Mouse (Mus musculus) heart, postnatal 4 days (tissue): Measurements from ENCODE around the gene Hint1. TPM values are rescaled to one million over a fixed set of nuclear protein-coding genes. Genes with fewer than 3 reads are reported as not detected.
"Not testable (repeated sequence)": the region's sequence is repeated elsewhere in the genome, so short reads cannot be mapped to it uniquely, and the experiment has no call there.

Experiments used
- DNase-seq: peaks from one replicate; pipeline ENCODE4 v3.0.0; 2021
- total RNA-seq, 2 experiments: library from RNA; stranded (reverse); gene quantifications; 2 replicates each; pipeline ENCODE4 v1.2.3; 2021

Hint1 gene
- total RNA-seq, result 100 to 1,000 TPM; 364 to 393 TPM

DNA sequence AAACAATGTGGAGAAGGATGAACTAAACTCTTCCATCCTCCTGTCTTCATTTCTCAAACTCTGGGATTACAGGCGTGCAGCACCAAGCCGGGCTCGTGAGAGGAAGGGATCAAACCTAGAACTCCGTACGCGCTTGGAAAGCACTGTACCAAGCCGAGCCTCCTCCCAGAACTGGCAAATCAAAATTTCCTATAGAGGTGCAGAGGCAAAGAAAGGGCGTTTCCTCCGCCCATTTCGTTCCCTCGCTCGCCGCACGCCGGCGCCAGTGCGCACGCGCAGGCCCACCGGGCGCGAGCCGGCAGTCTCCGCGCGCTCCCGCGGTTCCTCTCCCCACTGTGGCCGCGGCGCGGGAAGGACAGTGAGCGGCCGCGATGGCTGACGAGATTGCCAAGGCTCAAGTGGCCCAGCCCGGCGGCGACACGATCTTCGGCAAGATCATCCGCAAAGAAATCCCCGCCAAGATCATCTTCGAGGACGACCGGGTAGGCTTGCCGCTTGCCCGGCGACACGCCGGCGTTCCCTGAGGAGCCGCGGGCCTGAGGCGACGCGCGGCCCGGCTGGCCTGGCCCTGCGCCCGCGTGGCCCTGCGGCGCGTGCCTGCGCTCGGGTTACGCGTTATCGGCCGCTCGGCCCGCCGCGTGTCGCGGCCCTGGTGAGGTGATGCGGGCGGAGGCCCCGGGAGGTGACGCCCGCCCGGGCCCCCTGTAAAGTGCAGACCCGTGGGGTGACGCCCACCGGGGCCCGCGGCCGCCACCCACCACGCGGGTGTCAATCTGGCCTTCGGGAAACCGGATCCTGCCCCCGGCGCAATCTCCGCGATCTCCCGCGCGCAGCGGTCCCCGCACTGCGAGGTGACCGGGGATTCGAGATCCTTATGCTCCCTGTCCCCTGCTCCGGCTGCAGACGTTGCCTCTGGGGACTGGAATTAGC lies at the start of gene Hint1:
Hint1 (plus strand) TSS at position 265 of the 930 bp plus-strand sequence.
- DNase-seq, result peak; percentile 95

DNA sequence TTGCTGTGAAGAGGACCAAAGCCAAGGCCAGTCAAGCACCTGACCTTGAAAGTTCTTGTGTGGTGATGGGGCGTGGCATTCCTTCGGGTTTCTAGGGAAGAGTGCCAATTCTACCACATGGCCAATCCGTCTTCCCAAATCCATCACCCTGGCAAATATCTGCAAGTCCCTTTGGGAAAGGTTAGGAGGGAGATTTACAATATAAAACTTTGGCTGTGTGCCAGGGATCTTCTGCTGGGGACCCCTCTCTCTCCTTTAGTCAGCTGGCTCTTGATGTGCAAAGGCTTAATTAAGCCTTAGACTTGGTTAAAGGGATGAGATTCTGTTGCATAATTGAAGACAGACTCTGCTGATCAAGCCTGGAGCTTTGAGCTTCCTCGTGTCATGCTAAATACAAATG lies 48.7 kb upstream of the Hint1 start:
- no peak for DNase-seq

DNA sequence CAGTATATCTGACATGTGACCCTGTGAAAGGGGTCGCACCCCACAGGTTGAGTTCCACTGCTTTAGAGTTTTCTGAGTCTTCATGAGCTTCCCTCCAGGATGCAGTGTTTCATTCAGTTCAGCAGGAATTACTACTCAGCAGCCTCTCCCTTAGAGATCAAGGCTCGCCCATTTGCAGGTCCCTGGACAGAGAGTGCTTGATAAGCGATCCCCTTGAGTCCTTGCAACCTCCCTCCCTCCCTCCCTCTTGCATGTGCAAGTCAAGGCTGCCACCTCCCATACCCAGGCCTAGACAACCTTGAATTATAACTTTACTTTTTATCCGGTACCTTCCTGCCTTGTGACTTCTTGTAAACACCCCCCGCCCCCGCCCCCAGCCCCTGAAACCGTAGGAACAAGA lies 46.7 kb upstream of the Hint1 start:
- no peak for DNase-seq

DNA sequence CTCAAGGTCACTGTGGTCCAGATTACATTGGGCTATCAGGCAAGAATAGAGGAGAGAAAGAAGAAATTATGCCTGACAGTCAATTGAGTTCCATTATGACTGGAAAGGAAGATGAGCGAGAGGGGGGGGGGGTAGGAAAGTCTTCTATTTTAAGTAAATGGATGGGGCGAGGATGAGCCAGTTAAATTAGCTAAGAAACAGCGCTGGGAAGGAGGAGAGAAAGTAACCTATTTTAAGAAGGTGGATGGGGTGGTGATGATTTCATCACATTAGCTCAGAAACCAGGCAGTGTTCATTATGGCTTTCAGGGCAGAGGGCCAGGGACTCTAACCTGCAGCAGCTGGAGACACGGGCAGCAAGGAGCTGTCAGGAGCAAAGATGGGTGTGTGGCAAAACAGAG lies 42.7 kb upstream of the Hint1 start:
- no peak for DNase-seq

DNA sequence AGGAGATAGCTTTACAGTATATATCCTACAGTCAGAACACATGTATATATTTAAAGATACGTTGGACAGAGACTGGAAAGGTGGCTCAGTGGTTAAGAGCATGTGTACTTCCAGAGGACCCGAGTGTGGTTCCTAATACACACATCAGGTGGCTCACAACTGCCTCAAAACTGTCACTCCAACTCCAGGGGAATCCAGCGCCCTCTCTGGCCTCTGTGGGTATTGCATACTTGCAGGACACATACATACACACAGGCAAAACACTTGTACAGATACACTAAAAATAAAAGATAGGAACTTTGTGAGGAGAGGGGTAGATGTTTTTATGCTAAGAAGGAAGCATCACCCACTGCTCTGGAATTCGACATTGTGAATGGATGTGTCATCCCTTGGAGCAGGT lies 40.4 kb upstream of the Hint1 start:
- DNase-seq, result no peak

DNA sequence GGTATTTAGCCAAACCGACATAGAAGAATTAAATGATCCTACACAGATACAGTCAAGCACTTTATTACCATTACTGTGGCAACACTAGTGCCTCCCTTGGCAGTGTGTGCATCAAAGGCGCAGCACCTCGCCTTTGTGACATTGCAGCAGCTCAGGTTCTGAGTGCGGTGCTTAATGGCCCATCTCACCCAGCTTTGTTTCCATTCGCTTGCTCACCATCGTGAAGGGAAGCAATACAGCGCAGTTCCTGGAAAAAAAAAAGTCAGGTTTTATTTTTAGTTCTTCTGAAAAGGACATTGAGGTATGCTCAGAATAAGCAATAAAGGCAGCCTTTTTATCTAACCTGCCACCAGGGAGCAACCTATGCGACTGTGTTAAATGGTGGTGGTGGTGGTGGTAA lies 39.4 kb upstream of the Hint1 start:
- DNase-seq, result no peak

DNA sequence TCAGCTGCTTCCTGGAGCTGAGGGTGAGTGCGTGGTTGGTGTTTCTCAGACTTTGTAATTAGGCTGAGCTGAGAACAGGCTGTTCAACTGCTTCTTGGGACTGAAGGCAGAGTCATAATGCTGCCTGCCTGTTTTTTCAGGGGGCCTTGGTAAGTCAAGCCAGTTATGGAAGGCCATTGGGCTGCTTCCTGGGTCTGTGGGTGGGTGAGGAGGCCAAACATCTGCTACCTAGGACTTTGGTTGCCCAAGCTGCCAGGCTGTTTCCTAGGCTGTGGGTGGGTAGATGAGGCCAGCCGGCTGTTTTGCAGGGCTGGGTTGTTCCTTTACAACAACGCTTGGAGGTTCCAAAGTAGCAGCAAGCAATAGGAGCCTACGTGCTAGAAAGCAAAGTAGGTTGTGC lies 32.4 kb upstream of the Hint1 start:
- DNase-seq, result no peak

DNA sequence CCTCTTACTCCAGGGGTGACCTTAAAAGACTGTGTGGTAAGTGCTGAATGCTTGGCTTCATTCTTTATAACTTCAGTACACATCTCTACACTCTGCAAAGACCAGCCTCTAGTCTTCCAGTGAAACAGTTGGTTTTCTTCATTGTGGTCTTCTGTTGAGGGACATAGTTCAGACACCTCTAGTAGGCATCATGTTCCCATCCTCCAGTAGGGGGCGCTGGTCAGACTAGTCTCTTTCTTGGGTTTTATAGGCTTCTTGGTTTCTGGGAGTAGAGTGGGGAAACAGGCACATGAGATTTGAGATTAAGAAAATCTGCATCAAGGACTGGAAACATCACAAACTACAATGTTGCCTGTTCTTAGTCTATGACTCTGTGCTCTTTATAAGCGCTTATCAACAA lies 31.6 kb upstream of the Hint1 start:
- DNase-seq, result no peak

DNA sequence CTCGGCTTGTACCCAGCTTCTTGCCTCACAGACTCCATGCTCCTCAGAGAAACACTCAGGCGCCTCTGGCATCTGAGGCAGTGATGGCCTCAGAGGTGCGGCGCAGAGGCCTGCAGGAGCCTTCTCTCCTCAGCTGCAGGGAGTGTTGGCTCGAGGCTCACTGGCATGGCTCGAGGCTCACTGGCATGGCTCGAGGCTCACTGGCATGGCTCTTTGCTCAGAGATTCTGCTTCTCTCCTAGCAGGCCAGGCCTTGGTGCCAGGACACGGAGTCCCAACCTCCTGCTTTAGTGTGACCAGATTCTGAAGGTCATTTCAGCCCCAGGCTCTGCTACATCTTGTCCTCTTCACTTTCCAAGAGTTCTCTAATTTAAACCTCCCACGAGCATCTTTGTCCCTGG lies 30.1 kb upstream of the Hint1 start:
- DNase-seq, result peak; percentile 43

DNA sequence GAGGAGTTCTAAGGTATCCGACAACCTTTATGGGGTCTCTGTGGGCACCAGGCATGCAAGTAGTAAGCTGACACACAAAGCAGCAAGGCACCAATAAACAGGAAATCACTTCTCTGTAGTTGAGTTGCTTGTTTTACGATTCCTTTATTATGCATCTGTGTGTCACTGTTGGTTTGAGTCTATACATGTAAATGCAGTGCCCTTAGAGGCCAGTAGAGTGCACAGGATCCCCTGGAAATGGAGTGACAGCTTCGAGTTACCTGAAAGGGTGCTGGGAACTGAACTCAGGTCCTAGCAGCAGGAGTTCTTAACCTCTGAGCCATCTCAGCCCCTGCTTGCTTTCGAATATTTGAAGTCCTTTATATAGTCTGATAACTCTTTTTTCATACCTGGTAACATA lies 26.5 kb upstream of the Hint1 start:
- no peak for DNase-seq

DNA sequence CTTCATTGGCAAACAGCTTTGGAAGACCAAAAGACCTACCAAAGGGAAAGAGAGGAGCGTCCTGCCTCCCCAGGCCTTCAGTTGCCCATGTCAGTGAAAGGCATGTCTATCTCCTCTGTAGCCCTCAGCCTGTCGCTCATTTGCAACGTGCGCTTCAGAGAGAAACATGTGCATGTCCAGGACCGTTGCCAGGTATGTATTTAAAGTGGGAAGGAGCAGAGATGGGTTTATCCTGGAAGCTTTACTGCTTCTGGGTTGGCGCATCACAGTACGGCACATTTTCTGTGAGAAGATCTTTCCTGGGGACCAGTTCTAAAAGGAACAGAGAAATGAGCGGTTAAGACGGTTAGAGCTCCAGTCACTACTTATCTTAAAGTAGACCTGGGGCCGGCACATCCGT lies 25.3 kb upstream of the Hint1 start:
- DNase-seq, result no peak

DNA sequence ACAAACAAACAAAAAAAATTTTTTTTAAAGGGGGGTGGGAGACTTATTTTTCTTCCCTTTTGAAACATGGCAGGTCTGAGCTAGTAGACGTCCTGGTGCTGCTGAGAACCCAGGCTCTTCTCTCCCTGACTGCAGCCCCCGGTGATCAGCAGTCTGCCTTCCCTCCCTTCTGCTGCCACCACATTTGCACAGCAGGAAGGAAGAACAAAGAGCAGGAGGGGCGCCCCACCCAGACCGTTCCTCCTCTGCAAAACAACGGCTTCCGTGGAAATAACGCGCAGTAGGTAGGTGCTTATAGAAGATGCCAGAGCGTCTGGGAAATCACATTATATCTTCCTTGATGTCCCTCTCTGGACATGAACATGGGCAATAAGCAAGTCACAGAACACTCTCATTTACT lies 21.8 kb upstream of the Hint1 start:
- no peak for DNase-seq

DNA sequence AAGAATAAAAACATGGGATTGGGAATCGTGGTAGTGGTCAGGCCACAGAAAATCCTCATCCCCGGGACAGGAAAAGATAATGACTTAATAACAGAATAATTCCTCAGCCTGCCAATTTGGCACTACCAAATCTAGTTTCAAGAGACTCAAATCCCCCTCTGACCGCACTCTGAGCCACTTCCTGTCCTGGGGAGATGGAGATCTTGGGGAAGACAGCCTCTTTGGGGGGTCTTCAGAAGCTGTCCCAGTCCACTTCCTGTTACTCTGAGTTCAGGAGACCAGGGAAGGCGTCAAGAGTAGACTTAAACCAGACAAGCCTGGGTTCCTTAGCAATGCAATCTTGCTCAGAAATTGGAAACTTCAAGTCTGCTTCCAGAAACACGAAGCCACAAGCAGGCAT lies 21.2 kb upstream of the Hint1 start:
- no peak for DNase-seq

DNA sequence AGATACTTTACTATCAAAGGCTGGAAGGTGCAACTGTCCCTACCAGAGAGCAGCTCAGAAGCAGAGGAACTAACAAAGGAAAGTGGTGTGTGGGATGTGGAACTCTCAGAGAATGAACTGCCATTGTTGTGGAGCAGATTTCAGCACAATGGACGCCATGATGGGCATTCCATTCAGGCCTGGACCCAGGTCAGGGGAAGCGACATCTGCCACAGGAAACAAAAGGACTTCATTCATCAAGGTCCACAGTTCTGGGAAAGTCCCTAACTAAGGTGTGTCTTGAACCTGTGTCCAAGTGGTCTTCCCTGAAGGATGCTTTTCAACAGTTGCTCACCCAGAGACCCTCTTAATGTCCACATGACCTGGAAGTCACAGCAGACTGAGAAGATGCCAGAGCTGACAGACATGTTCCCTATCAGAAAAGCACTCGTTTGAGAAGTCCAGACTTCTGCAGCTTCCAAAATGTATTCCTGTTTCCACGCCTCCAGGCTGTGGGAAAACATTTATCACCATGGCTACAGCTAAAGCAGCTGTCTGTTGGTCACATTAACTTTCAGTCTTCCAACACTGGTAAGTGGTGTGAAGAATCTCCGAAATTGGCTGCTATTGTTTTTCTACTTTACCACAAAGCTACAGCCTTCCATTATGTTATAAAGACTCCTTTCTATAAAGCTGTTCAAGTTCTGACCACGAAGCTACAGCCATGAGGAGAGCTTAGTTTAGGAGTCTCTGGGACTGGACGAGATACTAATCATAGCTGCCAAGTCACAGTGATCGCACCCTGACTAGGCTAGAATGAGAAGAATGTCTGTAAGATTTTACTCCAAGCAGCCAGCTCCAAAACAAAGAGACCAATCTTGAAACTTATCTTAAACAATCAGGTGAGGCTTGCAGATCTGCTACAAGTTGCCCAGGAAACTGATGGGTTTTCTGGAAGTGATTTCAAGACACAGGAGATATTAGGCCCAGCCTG lies 20.4 kb upstream of the Hint1 start:
- no peak for DNase-seq

DNA sequence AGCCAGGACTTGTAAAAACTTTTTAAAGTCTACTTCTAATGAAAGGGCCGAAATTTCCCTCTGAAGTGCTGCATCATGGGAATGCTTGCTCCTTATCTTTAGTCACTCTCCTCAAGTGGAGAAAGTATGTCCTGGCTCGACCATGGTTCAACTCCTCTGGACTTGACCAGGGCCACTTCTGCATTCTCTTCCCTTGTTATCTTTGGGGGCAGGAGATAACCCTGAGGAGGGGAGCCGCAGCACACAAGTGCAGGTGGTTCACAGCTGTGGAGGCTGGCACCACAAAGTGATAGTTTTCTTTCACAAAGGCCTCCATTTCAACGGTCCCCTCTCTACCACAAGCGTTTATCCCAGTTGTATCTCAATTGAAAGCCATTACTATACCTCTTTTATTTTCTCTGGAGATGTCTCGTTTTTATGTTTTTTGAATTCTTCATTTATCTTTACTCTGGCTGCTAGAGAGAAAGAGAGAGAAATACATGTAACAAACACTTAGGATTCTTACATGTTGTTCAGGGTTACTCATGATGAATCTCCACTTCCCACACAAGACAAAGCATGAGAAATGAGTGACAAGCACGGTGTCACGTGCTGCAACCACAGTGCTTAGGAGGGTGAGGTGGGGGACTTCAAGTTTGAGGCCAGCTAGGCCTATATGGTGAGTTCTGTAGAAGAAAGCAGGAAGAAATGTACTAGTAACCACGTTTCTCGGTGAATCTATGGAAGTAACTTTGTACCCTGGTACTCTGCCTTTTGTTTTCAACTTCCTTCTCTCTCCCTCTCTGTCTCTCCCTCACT lies 16.0 kb upstream of the Hint1 start:
- DNase-seq, result no peak

DNA sequence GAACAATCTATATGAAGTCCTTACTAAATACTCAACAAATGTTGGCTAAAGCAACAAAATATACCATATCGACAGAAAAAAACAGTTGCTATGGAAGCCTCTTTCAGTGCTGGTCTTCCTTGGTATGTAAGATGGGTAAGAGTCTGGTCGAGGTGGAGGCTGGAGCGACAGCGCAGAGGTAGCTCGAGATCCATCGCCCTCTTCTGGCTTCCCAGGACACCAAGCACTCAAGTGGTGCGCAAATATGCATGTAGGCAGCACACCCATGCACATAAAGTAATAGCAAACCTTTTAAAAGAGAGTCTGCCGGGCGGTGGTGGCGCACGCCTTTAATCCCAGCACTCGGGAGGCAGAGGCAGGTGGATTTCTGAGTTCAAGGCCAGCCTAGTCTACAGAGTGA lies 14.5 kb upstream of the Hint1 start:
- DNase-seq, result no peak

DNA sequence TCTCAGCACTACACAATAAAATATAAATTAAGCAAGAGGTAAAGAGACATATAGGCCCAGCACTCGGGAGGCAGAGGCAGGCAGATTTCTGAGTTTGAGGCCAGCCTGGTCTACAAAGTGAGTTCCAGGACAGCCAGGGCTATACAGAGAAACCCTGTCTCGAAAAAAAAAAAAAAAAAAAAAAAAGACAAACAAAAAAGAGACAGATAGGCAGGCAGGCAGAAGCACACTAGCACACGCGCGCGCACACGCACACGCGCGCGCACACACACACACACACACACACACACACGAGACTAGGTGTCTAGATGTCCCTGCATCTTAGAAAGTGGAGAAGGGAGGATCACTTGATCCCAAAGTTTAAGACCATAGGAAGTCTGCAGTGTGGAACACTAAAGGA lies 7.3 kb upstream of the Hint1 start:
- not testable (repeated sequence) for DNase-seq

DNA sequence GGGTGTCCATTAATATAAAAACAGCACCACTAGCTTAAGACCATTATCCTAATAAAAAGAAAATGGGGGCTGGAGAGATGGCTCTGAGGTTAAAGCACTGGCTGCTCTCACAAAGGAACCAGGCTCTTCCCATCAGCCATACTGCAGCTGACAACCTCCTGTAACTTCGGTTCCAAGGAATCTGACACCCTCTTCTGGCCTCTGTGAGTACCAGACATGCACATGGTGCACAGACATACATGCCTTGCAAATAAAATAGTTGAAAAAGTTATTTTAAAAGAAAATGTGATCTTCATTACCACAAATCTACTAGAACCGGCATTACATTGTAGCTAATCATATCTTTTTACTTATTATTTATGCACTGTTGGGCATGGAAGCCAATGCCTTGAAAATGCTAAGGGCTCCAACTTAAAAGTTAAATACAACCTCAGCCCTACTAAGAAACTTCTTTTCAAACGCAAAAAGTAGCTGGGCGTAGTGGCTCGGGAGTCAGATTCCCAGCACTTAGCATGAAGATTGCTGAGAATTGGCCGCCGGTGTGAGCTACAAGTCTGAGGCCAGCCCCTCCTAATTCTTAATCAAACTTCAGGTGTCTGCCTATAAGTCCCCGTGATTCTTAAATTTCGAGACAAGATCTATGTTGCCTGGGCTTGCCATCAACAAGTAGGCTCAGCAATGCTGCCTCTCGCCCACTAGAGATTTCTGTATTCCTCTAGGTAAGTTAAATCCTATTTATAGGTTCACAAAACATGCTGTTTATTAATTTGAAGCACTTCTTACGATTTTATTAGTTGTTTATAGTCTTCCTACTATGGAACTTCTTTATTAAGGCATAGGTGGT lies 6.6 kb upstream of the Hint1 start:
- DNase-seq, result peak; percentile 25

DNA sequence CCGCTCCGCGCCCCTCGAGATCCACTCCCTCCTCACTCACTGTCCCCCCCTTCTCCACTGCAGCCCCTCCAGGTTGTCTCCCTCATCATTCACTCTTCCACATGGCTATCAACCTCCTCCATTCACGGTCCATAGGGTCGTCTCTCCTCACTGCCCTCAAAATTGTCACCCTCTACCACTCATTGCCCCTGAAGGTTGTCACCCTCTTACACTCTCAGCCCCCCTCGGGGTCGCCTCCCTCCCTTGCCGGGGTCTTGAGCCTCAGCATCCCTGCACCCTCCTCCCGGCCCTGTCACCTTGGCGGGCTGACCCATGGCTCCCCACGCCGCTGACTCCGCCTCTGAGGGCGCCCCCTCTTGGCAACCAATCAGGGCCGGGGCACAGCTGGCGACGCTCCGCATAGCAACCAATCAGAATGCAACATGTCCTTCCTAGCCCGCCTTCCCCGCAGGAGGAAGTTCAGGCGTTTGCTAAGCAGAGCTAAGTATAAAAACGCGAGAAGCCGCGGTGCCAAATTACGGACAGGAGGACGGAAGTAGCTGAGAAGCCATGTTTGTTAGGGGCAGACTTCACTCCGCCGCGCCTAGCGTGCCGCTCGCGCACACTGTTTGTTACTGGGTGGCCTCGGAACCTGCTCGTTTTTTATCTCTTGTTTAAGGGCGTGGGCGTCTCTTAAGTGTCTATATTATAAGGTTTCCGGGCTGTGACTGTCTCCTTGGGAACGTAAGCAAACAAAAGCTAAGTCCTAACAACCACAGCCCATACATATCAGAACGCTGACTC lies 5.7 kb upstream of the Hint1 start, which contains the start of gene Lyrm7:
Lyrm7 (minus strand) TSS at position 661 of the 783 bp plus-strand sequence.
- peak; percentile 97 for DNase-seq
